Mouse (Mus musculus) testis, adult 2 months (tissue): ENCODE measurements around the gene Kif6.

Source experiments
- CTCF ChIP-seq: fragments of 200-500 bp; IDR thresholded peaks from 2 replicates; pipeline ENCODE4 v1.5.1; 2012; ENCODE audit warnings: low read depth, mild to moderate bottlenecking, inconsistent platforms, low read length, moderate library complexity; ENCODE audit not compliant: control insufficient read depth, insufficient read depth, insufficient replicate concordance
- POLR2A ChIP-seq: fragments of 200-500 bp; IDR thresholded peaks from 2 replicates; pipeline ENCODE4 v1.6.1; 2012; ENCODE audit warnings: low read depth, mild to moderate bottlenecking, inconsistent platforms, low read length, moderate library complexity; ENCODE audit not compliant: control insufficient read depth

DNA sequence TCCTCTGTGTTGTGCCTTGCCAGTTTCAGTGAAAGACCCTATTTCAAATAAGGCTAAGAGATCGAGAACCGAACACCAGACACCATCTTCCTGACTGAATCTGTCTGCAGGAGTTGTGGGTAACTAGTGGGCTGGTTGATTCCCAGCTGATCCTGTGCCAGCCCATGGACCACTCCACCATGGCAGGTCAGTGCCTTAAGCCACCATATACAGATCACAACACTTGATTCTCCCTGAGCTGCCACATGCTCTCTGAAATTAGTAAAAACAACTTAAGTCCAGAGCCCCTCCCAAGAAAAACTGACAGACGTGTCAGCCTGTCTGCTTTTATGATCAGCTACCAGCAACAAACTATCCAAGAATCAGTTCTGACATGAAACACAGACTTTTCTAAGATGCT, 180.3 kb downstream of the Kif6 start:
- no peak for TF ChIP-seq CTCF
- no peak for TF ChIP-seq POLR2A
